Mouse (Mus musculus) splenic B cell, adult 2 months (primary cell): Measurements from ENCODE around the gene Ctf2.
"Not testable (repeated sequence)": the region's sequence is repeated elsewhere in the genome, so short reads cannot be mapped to it uniquely, and the experiment has no call there.

ENCODE experiments used
- DNase-seq: peaks from one replicate; pipeline ENCODE4 v3.0.0-alpha.2; 2011; ENCODE audit warnings: low read depth, low spot score
- H3K27me3 ChIP-seq: 2 replicates; pipeline ENCODE4 v1.6.1; 2012; ENCODE audit warnings: mild to moderate bottlenecking, low read length, moderate library complexity, mixed read lengths; ENCODE audit not compliant: control insufficient read depth, poor library complexity, insufficient read depth, severe bottlenecking
- H3K36me3 ChIP-seq: 2 replicates; pipeline ENCODE4 v1.6.1; 2012; ENCODE audit warnings: mild to moderate bottlenecking, low read length, moderate library complexity, mixed read lengths; ENCODE audit not compliant: control insufficient read depth, poor library complexity, insufficient read depth, severe bottlenecking

The Ctf2 gene

DNA sequence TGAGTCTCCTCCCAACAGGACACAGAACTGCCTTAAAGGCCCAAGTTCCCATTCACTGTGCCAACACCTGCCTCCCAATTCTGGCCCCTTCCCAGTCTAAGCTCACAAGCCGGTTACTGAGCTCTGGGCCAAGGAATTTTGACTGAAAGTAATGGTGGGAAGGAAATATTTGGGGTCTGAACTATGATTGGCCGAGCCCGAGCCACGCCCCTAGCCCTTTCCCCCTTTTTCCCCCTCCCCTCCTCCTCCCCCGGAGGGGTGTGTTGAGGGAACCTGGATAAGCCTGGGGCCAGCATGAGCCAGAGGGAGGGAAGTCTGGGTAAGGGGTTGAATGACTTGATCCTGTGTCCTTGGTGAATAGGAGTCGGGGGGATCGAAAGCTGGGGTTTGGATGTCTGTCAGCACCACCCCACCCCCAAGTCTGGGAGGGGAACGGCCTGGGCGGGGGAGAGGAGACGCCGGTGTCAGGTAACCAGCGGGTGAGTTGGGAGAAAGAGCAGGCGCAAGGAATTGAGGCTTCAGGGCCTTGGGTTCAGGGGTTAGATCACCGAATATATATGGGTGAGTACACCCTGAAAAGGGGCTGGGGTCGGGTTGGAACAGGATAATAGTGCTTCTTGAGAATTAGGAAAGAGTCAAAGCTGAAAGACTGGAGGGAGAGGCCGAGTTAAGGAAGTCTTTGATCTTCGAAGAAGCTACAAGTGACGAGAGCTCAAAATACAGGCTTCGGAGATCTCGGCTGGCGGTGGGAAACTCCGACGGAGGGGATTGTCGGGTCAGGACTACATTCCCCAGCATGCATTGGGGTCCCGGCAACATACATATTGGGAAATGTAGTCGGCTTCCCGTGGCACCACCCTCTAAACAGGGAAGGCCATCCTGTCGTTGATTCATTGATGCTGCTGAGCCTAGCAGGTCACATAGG lies 19.2 kb downstream of the Ctf2 start, which contains the start of gene Ctf1:
Gene Ctf1 (plus strand): TSS at position 276 of the 925 bp plus-strand sequence.
- H3K27me3 ChIP-seq = no peaks in the 10 kb centered on the region; the same call in 1 of the 2 replicates
- peak; percentile 49 for DNase-seq
- H3K36me3 ChIP-seq = no peaks in the 10 kb centered on the region

DNA sequence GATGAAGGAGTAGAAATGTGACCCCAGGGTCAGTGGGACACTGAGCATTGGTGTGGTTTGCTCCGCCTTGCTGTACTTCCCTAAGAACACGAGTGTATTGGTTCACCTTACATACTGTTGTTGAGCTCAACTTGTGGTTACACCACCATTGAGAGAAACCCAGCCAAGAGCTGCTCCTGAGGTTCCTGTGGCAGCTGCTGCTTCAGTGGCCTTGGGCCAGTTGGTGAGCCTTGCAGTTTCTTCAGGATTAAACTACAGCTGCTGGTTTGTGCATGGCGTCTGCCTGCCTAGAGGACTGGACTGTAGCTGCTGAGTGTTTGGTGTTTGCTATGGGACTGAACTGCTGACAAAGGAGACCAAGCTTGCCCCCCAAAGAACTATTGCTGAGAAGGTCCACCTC lies 20.5 kb downstream of the Ctf2 start:
- no peaks in the 10 kb centered on the region; the same call in 1 of the 2 replicates for H3K27me3 ChIP-seq
- H3K36me3 ChIP-seq = peaks cover under 1% of the 10 kb centered on the region; the same call in 1 of the 2 replicates
- no peak for DNase-seq

DNA sequence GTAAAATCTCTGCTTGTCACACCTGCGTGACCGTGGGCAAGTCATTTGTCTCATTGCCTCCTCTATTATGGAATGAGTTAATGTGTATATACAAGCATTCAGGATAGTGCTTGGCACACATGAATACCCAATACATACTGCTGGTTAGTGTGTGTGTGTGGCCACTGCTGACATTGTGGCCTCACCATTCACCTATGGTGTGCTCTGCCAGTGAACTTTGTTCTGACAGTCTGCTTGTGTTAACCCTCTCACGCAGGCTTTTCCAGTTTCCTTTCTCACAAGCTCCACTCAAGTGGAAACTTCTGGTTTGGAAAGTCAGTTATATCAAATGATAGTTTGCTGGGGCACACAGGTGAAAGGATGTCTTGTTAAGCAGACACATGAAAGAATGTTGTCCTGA lies 20.9 kb downstream of the Ctf2 start:
- H3K36me3 ChIP-seq = peaks cover 3% of the 10 kb centered on the region; the same call in 1 of the 2 replicates
- no peaks in the 10 kb centered on the region; the same call in 1 of the 2 replicates for H3K27me3 ChIP-seq
- DNase-seq = no peak

DNA sequence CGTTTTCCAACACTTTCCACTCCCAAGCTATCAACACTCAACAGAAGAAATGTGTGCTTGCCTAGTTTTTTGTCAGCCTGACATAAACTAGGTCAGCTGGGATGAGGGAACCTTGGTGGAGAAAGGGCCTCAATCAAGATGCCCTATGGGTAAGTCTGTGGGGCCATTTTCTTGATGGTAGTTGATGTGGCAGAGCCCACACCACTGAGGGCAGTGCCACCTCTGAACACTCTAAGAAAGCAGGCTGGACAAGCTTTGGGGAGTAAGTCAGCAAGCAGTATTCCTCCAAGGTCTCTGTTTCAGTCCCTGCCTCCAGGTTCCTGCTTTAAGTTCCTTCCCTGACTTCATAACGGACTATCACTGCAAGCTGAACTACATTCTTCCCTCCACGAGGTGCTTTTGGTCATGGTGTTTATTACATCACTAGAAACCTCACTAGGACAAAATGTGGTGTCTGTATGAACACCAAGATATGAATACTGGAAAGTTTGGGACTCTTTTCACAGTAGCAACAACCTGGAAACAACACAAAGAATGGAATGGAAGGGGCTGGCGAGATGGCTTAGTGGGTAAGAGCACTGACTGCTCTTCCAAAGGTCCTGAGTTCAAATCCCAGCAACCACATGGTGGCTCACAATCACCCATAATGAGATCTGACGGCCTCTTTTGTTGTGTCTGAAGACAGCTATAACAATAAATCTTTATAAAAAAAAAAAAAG lies 22.5 kb downstream of the Ctf2 start:
- DNase-seq = peak; percentile 8
- H3K27me3 ChIP-seq = no peaks in the 10 kb centered on the region; the same call in 1 of the 2 replicates
- peaks cover 3% of the 10 kb centered on the region; the same call in 1 of the 2 replicates for H3K36me3 ChIP-seq

DNA sequence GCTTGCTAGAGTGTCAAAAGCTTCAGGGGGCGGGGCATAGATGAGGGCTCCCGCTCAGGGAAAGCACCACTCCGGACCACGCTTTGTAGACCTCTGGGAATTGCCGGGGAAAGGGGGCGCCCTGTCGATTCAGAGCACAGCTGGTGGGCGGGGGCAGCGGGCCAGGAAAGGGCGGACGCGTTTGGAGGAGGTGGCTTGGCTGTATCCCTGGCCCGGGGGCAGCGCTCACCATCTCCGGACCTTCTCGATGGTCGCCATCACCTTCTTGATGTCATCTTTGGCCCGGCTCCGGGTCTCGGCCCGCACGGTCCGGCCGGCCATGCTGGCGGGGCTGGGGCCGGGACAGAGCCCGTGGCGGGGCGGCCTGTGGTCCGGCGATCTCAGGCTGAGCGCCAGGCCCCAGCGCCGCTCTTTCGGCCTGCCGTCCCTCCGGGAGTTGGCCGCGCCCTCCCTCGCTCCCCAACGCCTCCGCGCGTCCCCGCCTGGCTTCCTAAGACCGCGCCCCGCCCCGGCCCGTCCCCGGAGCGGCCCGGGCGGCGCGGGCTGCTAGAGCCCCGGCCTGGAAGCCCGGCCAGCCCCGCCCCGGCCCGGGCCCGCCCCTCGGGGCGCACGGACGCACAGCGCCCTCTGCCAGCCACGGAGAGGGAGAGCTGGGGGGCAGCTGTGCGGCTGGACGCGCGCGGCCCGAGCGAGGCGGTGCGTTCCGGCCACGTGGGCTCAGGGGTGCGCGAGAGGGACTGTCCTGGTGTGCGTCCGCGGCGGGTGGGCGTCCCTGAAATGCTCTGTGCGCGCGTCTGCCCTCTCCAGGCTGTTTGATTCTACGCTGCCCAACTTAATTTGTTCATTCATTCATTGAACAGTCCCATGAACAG lies 23.5 kb downstream of the Ctf2 start, which contains the start of gene Bcl7c:
Gene Bcl7c (minus strand): TSS at position 727 of the 872 bp plus-strand sequence.
- H3K36me3 ChIP-seq = peaks cover 3% of the 10 kb centered on the region; the same call in 1 of the 2 replicates
- no peaks in the 10 kb centered on the region; the same call in 1 of the 2 replicates for H3K27me3 ChIP-seq
- peak; percentile 90 for DNase-seq

DNA sequence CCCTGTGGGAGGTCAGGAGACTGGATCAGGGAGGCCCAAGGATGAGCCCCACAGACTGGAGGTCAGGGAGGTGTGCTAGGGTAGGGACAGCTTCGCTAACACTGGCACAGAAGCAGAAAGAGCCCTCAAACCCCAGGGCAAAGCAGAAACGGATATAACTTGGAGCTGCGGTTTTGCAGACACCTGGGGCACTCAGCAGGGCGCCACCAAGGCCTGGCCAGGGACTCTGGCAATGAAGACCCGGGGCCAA lies 24.1 kb downstream of the Ctf2 start:
- no peak for DNase-seq
- H3K36me3 ChIP-seq = peaks cover 3% of the 10 kb centered on the region; the same call in 1 of the 2 replicates

DNA sequence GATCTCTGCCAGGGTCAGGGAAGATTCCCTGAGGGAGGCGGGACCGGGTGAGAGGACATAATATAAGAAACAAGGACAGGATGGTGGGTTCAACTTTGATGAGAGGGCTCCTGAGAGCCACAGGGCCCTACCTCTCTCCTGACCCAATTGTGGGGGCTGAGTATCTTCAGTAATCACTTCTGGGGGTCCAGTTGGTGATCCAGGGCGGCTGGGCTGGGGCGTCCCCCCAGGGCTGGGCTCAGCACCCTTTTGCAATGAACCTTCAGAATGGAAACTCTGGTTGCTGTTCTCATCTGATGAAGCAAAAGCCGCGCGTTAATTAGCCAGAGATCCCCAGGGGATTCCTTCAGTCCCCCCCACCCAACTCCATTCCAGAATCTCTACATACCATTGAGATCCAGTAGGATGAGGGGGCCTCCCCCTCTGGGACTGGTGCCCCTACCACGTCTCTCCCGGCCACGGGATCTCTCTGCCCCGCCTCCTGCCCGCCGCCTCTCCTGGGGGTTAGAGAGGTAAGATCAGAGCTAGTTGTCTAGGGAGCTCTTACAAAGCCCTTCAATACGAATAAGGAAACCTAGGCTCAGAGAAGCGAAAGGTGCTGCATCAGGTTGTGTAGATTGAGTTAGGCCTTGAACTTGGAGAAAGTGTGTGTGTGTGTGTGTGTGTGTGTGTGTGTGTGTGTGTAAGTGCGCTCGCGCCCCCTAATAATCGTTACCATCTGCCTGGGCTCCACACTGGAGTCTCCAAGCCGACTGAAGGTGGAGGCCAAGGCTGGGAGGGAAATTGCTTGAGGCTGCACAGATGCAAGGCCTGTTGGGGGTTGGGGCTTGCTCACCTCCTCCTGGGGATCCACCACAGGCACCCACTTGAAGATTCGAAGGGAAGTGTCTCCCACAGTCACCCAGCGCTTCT lies 24.7 kb downstream of the Ctf2 start:
- peak; percentile 7 for DNase-seq
- Histone ChIP-seq H3K36me3 (peaks cover 3% of the 10 kb centered on the region; the same call in 1 of the 2 replicates), H3K27me3 (no peaks in the 10 kb centered on the region; the same call in 1 of the 2 replicates)

More for the DNA sequence above, 24.1 kb downstream of the Ctf2 start:
- no peaks in the 10 kb centered on the region; the same call in 1 of the 2 replicates for H3K27me3 ChIP-seq

DNA sequence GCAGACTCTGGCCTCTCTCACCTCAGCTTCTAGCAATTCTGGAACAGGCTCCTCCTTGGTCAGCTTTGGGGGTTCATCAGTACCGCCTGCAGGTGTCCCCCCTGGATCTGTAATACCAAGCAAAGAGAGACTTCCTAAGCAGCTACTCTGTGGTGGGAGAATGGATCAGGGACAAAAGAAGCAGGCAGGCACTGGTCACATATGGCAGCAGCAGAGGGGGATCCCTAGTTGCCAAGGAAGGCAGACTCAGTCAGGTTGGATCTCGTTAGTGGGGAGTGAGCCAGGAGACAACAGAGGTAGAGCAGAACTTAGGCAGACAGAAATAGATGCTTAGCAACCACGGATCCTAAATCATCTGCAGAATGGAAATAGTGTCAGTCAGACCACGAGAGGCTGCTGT lies 26.3 kb downstream of the Ctf2 start:
- Histone ChIP-seq H3K27me3 (no peaks in the 10 kb centered on the region; the same call in 1 of the 2 replicates), H3K36me3 (peaks cover 3% of the 10 kb centered on the region; the same call in 1 of the 2 replicates)
- DNase-seq = no peak

DNA sequence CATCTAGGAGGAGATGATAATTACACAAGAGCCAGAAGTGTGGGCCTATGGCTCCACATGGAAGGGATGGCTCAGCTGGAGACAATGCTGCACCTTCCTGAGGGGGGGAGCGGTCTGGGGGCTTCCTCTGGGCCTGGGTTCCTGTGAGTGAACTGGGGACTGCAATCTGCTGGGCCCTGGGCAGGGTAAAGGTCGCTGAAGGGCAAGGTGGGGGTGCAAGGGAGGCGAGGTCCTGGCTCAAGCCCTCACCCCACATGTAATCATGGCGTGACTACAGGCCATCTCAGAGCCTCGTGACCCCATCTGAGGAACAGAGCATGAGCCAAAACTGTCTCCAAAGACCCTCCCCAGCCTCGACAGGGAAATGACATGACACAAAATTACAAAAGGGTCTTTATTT lies 27.4 kb downstream of the Ctf2 start:
- no peak for DNase-seq
- H3K36me3 ChIP-seq = peaks cover 3% of the 10 kb centered on the region; the same call in 1 of the 2 replicates
- H3K27me3 ChIP-seq = no peaks in the 10 kb centered on the region; the same call in 1 of the 2 replicates

DNA sequence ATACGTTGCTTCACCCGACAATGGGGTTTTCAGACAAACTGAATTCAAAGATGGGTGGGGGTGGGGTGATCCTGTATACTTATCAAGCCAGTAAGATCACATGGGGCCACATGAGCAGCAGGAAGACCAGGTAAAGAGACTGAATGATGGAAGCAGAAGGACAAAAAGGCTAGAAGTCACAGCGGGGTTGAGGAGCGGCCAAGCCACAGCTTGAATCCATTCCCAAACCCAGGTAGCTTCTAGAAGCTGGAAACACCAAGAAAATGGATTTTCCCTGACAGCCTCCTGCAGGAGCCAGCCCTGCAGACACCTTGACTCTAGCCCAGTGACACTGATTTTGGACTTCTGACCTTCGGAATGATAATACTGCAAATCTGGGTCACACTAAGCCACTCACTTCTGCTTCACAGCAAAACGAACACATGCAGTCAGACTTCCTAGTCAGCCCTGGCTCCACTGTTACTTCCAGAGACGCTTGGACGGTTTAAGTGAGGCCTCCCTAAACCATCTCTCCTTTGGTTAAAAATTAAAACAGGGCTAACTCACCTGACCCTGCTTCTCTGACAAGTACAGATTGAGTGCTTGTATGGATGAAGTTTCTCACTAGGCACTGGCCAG lies 28.3 kb downstream of the Ctf2 start:
- DNase-seq = no peak
- Histone ChIP-seq H3K27me3 (no peaks in the 10 kb centered on the region), H3K36me3 (peaks cover 3% of the 10 kb centered on the region; the same call in 1 of the 2 replicates)

DNA sequence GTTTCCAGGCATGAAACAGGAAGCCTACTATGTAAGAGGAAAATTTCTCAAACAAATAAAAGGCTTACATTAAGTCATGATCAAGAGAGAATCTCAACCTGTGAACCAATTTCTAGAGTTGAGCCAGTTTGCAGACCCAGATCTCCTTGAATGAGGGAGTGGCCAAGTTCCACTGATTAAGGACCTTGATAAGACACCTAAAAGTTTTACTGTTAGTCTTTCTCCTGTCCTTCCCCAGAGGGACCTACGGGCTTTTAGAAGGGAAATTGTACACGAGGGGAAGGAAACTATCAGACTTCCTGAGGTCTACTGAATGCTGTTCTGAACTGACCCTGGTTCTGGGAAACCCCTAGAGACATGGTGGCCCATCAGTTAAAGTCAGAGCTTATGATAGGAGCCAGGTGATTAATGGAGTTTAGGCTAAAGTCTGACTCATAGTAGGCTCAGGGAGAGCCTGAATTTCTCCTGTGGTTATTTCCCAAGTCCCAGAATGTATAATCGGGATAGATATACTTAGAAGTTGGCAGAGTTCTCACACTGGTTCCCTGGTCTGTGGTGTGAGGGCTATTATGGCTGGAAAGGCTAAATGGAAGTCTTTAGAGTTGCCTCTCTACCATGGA lies 31.1 kb downstream of the Ctf2 start:
- Histone ChIP-seq H3K36me3 (no peaks in the 10 kb centered on the region; the same call in 1 of the 2 replicates), H3K27me3 (no peaks in the 10 kb centered on the region)
- no peak for DNase-seq

DNA sequence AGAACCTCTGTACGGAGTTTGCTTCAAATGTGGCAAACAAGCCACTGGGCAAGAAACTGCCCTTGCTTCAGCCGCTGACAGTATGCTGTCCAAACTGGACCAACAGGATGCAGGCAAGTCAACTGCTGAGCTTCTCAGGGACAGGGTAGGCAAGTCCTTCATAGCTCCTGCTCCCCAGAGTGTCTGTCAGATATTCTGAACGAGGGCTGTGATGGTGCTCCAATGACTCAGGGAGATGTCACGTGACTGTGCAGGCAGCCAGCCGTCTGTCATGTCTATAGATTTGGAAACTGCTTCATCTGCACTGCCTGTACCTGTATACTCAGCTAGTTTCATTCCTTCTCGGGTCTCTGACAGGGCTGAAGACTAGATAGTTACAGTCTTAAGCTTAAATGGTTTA lies 33.0 kb downstream of the Ctf2 start:
- DNase-seq = no peak
- H3K36me3 ChIP-seq = no peaks in the 10 kb centered on the region

DNA sequence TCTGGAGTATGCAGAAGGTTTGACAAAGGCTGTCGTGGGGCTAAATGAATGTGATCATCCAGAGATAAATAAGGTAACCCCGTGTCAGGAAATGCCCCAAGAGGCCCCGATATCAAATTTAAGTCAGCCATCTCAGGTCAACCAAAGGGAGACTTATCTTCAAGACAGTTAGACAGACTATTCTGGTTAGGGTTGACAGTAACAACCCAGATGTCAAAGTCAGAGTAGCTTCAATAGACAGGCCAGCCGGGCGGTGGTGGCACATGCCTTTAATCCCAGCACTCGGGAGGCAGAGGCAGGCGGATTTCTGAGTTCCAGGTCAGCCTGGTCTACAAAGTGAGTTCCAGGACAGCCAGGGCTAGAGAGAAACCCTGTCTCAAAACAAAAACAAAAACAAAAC lies 38.2 kb downstream of the Ctf2 start:
- DNase-seq, H3K36me3 ChIP-seq, H3K27me3 ChIP-seq: not testable (repeated sequence)

More for the DNA sequence above, 33.0 kb downstream of the Ctf2 start:
- no peaks in the 10 kb centered on the region for H3K27me3 ChIP-seq
